Mouse (Mus musculus): Measurements from ENCODE around the gene Gas2.

DNA sequence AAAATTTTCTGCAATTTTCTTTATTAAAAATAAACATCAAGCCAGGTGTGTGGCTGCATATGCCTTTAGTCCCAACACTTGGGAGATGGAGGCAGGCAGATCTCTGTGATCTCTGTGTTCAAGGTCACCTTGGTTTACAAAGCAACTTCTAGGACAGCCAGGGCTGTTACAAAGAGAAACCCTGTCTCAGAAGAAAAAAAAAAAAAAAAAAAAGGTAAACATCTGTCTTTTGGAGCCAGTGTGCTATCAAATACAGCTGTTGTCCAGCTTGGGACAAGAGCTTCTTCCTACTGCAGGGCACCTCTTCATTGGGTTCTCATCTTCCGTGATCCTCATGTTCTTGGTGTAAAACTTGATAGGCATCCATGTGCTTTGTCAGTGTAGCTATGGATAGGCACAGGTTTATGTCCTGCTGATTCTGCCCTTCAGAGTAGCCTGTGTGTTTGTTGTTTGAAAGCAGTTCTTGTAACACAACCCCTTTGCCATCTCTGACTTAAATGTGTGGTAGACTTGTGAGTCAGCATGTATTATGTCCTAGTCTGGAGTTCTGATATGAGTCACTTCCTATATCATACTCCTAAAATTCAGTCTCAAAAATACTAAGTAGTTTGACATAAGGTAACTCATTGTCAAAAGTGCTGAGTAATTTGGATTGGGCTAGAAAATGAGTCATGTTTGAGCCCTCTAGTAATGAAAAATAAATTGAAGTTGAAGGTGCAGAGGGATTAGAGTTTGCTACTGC, 30.6 kb downstream of the Gas2 start:
- TF ChIP-seq HCFC1 (IDR thresholded peaks at IDR 0.05; ENCODE audit: borderline replicate concordance, insufficient read depth, low read length) = no peak
- TF ChIP-seq ZC3H11A (IDR thresholded peaks at IDR 0.05; ENCODE audit: borderline replicate concordance, low read depth, low read length) = no peak
- TF ChIP-seq ZNF384 (IDR thresholded peaks at IDR 0.05; ENCODE audit: low read depth, low read length) = peak; percentile 64; the same call in 1 of the 2 replicates
- no peak for TF ChIP-seq MAFK (IDR thresholded peaks at IDR 0.05; ENCODE audit: insufficient read depth, low read depth, low read length)
- no peak for TF ChIP-seq CHD2 (IDR thresholded peaks at IDR 0.05; ENCODE audit: low read depth, low read length)

Data from ES-E14 (cell line).